Mouse (Mus musculus) adrenal gland, adult 18-20 months (tissue): ENCODE data around the gene Ip6k3. TPM values are rescaled to one million over a fixed set of nuclear protein-coding genes. Genes with fewer than 3 reads are reported as not detected.

Experiments
- DNase-seq, 2 experiments: peaks; one replicate each; pipeline ENCODE4 v3.0.0; 2021 to 2022; ENCODE audit warnings: low spot score in 2 of 2
- long read RNA-seq, 2 experiments: library from polyadenylated mRNA; stranded (forward); transcript quantifications; one replicate each; pipeline ENCODE4 v2.0.0; 2021
- total RNA-seq, 2 experiments: library from RNA; stranded (reverse); gene quantifications; 1 replicate in 1 of 2; 2 replicates in 1 of 2; pipeline ENCODE4 v1.2.3; 2021

Gene Ip6k3
- 1 to 10 TPM in 1 of 2 experiments, under 1 TPM in 1; 0.60 to 2.2 TPM for total RNA-seq
- long read RNA-seq, experiment 1, partial matches to known transcripts, result 1 of 2 reads
- long read RNA-seq, experiment 1, other reads (novel, unspliced or antisense), result 1 of 2 reads
- long read RNA-seq, experiment 2, partial matches to known transcripts, result 1 of 1 reads
- long read RNA-seq, experiment 2, other reads (novel, unspliced or antisense), result 0 of 1 reads

DNA sequence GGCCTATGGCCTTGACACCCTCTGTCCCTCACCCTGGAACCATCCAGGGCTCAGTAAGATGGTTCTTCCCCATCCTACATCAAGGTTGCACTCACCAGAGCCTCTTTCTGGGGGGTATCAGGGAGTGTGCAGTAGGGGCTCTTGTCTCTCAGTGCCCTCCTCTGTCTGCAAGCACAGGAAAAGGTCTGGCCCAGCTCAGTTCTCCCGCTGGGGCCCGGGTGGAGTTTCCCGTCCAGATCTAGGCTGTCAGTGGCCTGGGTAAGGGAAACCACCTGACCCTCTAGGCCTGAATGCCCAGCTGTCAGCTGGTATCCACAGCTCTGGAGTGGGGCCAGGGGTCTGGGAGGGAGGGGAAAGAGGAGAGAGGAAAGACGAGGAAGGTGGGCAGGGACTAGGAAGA, at the start of gene Ip6k3:
TSS of gene Ip6k3 (minus strand) at position 251 of the 400 bp plus-strand sequence.
- no peak for DNase-seq

DNA sequence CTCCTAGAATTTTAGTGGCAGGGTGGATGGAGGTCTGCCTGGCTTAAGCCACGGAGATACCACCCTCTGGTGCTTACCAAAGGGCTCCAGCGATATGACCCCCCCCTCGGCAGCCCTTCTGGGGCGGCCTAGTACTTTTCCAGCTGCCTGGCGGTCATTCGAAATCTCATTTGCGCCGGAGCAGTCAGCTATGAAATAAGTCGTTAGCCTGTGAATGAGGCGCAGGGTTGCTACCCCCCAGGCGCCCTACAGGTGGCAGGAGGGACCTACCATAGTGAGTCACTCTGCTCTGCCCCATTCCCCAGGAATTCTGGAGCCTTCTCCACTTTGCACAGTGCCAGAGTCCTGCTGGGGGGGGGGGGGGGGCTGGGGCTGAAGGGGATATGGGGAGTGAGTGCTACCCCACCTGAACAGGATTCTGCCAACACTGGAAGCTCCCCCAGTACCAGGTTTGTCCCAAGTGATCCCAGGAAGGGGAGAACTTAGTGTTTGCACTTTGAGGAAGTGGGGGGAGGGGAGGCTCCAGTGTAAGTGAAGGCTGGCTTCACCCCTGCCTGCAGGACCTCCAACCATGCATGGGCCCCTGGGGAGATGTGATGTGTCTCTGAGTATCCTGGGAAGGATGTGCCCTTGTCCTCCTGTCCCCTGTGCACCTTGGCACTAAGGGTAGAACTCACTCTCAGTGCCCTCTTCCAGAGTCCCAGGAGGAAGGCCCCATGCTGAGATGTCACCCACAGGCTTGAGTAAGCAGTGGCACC, 45.4 kb upstream of the Ip6k3 start:
- peak; percentile 35 to 53 for DNase-seq

DNA sequence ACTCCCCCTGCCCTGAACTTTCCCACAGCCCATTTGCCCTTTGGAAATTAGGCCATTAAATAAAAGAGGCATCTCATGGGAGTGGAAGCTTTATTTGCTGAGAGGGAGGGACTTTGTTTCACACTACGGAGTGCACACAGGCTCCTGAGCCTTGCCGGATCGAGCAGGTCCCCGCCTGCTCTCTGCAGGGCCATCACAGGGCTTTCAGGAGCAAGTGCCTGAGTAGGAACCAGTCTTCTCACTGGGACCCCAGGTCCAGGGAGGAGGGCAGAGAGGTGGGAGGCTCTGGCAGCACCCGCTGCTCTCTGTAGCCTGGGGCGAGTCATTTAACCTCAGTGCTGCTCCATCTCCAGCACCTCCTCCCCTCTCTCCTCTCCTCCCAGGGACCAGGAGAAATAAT, 44.4 kb upstream of the Ip6k3 start:
- no peak for DNase-seq

DNA sequence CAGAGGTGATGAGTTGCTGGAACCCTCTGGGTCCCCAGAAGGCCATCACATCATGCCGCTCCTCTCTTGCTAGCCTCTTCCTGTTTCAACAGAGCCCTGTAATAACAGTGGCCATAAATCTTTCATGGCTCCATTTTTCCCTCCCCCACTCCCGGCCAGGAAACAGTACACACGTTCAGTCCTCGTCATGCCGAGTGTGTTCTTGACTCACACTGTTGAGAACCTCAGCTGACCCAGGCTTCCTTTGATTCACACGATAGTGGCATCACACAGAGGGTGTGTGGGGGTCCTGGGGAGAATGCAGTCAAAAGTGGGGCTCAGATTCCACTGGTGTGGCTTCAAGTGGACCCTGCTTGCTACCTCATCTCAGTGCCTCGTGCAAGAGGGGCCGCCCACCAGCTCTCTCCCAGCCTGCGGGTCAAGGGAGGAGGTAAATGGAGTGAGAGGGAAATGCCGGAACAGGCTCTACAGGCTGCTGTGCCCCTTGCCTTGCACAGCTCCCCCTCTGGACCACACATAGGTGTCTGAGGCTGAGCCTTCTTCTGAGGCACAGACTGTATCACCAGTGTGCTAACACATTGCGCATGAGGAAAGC, 39.6 kb upstream of the Ip6k3 start:
- no peak for DNase-seq

DNA sequence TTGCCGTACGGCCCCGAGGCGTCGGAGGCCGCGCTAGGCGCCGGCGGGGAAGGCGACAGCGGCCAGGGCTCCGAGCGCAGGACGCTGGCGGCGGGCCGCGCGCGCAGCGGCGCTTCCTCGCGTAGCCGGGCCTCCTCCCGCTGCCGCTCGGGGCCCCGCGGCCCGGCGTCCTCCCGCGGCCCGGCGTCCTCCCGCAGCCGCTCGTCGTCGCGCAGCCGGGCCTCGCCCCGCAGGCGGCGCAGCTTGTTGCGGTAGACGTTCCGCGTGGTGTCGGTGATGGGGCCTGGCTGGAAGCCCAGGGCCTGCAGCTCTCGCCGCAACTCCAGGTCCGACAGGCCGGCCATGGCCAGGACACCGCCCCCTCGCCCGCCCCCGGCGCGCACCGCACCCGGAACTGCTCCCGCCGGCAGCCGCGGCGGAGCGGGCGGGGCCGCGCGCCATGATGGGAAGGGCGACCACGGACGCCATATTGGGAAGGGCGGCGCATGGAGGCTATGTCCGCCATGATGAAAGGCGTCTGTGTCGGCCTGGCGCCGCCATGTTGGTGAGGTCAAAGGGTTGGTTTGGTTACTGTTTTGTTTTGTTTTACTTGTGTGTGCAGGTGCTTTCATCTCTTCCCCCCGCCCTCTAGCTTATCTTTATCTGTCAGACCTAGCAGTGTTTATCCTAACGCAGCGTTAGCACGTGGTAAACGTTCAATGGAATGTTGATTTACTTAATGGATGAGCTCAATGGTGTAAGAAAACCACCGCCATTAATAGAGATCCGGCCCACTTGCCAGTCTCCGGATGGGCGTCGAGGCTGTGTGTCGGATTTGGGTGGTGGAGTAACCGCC, 36.7 kb upstream of the Ip6k3 start, which contains the start of gene Lemd2:
TSS of gene Lemd2 (minus strand) at position 395 of the 835 bp plus-strand sequence.
- DNase-seq, result peak; percentile 95 to 97

DNA sequence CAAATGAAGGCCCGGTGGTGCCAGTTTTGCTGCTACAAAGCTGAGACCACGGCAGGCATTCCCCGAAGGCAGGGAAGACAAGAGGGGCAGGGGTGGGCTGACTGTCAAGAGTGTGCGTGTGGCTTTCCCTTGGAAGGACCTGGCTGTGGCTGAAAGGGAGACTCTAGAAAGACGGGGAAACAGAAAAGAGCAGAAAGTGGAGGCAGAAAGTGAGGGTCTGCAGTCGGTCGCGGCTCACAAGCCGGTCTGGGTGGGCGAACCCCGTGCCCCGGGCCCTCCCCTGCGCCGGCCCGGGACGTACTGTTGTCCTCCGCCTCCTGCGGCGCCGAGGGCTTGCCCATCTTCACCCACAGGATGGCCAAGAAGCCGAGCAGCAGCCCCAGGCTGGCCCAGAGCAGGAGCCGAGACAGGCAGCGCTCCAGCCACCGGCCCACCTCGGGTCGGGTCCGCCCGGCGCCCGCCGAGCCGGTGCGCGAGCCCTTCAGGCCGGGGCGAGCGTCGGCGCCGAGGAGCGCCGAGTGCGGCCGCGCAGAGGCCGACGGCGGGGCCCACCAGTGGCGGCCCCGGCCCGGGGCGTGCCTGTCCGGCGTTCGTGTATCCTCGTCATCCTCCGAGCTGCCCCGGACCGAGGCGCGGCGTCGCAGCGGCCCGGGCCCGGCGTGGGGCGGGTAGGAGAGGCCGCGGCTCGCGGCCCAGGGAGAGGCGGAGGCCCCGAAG, 35.9 kb upstream of the Ip6k3 start:
- peak; percentile 47 to 51 for DNase-seq

DNA sequence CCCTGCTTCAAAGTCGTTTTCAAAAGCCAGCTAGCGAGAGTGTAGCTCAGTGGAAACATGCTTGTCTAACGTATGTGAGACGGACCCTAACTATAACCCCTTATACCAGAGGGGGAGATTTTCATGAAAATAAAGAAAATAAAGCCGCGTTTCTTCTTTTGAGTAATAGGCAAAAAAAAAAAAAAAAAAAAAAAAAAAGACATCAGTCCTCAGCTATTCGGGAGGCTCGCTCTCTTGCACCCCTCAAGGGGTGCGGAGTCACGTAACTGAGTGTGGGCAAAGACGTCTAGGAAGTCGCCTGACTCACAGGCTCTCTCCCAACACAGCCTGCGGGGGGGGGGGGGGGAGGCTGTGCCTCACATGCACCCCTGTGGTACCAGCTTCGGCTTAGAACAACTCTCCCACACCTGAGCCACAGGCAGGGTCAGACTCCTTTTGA, 35.3 kb upstream of the Ip6k3 start:
- no peak for DNase-seq

DNA sequence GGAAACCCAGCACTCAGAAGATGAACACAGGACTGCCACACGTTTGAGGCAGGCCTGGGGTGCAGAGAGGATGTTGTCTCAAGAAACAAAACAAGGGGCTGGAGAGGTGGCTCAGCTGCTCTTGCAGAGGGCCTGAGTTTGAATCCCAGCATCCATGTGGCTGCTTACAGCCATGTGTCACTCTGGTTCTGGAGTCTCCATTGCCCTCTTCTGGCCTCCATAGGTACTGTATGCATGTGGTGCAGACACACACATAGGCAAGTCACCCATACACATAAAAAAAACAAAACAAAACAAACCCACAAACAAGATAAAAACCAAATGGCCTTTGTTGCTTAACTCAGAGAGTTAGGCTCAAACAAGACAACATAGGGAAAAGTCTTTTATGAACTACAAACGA, 34.4 kb upstream of the Ip6k3 start:
- DNase-seq, result no peak

DNA sequence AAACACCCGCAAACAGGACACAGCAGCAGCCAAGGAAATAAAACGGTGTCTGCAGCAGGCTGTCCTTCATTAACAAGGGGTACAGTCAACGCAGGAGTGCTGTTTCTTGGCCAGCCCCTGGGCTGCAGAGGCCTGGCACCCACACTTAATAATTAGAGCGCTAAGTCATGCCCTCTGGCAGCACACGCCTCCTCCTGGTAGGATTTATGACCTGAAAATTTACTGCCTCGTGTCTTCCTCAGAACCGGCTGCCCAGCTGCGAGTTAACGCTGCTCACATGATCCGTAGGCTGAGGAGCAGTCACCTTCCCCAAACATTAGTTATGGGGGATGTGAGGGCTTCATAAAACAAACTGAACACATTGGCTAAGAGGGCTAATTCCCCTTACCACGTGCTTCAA, 33.2 kb upstream of the Ip6k3 start:
- no peak for DNase-seq

DNA sequence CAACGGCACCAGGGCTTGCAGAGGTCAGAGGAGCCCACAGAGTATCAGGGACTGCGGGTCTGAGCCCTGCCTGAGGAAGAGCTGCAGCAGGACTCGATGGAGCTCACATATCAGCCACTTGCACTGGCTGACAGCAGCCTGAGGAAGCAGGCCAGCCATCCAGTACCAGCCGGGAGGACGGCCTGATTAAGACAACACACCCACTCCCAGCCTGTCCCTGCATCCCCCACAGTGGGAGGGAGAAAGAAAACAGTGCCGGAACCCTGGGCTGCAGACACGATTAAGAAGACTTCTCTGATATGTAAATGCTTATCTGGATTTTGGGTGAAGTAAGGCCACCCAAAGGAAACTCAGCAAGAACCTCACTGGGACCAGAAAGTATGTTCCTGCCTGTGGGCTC, 32.3 kb upstream of the Ip6k3 start:
- no peak for DNase-seq

DNA sequence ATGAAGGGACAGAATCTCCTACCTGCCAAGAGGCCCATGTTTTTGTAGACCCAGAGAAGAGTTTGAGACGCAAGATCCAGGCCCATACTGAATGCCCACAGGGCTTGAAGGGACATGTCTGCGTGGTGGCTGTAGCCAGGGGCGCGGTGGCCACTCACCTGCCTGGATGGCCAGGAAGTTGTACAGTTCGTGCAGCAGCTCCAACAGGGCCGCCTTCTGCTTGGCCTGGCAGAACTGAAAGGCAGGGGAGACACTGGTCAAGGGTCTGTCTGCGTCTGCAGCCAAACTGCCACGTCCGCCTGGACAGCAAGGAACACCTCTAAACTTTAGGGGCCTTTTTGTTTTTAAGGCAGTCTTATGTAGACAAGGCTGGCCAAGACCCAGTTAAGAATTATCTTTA, 31.6 kb upstream of the Ip6k3 start:
- DNase-seq, result no peak

DNA sequence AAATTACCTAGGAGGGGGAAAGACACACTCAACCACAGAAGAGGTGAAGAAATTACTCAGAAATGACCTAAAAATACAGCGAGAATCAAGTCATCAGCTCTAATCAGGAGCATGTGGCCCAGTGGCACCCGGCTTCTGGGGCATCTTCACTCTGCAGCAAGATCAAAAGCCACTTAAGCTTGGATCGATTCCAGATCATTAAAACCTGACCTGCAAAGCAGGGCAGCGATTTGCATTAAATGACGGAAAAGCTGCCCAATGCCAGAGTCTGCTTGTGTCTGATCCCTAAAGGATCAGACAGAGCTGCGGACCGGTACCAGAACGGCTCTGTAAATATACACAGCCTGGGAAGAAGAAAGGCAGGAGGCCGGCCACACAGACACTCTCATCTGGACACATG, 28.6 kb upstream of the Ip6k3 start:
- no peak for DNase-seq

DNA sequence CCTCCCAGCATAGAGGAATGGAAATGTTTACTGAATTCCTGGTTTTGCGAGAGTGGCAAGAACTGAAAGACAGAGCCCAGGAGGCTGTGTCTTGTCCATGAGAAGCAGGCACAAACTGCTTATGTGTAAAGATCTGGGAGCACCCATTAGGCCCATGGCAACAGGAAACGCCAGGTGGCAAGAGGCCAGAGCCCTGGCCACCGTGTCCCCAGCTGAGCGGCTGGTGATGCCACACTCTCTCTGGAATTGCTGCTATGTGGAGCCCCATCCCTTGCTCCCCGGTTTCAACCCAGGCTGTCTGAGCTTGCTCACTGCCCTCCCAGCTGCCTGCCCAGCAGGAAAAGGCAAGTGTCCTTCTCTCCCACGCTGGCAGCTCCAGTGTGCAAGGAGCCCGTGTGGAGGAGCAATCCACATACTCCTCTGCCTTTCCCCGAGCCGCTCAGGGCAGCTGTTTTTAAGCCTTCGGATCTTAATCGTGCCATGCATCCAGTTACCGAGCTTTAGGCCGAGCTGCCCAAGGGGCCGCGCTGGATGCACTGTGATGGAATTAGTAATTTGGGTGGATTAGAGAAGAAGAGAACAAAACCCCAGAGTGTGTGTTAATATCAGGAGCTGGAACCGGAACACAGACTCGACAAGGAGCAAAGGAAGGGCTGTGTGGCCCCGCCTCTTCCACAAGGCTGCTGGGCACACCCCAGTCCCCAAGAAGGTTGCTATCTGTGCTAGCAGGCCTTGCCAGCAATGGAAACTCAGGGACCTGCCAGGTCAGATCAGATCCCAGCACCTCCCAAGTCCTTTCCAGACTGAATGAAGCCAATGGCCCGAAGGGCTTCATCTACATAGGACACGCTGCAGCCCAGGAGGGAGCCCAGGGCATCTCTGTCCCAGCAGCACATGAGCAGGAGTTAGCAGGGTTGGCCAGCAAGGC, 26.9 kb upstream of the Ip6k3 start:
- no peak for DNase-seq

DNA sequence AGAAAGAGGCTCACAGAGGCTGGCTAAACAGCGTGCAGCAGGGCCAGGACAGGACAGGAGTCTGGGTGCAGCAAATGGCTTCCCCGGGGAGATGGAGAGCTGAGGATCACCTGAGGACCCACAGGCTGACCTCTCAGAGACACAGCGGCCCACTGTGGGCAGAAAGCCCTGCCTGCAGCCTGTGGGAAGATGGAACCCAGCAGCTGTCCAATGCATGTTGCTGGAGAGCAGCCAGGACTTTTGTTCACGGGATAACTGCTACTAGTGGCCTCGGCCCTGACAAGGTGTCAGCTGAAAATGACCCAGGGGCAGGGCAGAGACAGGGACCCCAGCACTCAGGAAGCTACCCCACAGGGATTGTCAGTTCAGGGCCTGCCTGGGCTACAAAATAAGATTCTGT, 24.2 kb upstream of the Ip6k3 start:
- DNase-seq, result no peak

DNA sequence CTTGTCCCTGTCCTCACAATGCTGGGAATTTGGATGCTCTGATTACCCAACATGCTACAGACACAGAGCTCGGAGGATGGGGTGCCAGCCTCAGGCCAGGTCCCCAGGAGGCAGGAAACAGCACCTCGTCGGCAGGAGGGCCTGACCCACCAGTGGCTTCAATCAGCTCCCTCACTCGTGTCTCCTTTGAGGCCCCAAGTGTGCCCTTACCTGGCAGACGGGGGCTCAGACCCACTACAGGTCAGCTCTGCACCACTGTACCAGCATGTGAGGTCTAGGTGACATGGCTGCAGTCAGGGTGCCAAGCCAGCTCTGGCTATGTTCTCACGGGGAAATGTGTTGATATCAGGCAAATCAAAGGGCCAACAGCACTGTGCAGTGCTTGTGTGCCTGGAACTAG, 23.6 kb upstream of the Ip6k3 start:
- no peak for DNase-seq

DNA sequence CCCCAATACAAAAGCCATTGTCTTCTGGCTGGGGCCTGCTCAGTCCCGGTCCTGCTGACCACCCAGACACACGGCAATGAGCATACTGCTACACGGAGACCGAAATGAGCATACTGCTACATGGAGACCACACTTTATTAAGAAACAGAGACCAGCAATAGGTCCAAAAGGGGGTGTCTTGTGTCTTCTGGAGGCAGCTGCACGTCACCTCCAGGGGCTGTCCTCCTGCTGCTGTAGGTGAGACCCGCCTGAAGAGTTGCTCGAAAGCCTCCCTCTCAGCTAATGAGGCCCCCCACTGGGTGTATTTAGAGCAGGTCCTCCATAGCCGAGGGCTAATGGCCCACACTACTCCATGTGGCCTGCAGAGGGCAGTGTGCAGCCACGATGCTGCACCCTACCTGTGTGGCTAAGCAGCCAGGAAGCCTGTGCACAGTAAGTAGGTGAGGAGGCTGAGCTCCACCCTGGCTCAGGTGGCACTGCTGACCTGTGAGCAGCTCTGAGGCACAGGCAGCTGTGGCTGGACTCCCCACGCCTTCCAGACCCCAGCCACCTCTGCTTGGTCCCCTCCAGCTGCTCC, 22.1 kb upstream of the Ip6k3 start:
- peak; percentile 41 to 60 for DNase-seq

DNA sequence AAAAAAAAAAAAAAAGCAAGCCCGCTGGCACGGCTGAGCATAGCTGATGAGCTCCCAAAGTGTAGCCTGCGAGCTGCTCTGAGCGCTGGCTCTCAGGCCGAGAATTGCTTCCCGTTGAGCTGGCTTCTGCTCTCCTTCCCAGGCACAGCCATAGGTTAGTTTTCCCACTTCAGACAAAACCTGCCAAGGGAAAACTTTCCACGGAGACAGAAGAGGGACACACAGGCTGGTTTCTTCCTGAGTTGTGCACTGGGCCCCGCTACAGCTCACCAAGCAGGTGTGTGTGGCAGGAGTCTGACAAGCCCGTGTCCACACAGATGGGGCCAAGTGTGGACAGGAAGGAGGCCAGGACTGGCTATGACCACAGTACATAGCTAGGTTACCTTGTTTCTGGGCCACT, 21.3 kb upstream of the Ip6k3 start:
- DNase-seq, result no peak

DNA sequence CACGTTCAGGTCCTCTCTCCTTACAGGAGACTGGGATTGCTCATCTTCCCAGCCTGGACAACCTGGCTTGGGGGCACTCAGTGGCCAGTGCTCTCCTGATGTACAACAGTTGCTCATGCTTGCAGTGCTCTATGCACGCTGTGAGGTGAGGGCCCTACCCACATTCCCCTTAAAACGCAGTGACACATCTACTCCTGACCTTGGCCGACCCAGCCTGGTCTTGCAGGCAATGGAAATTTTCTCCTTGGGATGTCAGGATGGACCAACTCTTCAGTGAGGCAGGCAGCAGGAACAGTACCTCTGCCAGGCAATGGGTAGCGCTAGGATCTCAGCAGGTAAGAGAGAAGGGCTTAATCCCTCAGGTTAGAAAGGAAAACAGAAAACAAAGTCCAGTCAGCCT, 19.5 kb upstream of the Ip6k3 start:
- no peak for DNase-seq

DNA sequence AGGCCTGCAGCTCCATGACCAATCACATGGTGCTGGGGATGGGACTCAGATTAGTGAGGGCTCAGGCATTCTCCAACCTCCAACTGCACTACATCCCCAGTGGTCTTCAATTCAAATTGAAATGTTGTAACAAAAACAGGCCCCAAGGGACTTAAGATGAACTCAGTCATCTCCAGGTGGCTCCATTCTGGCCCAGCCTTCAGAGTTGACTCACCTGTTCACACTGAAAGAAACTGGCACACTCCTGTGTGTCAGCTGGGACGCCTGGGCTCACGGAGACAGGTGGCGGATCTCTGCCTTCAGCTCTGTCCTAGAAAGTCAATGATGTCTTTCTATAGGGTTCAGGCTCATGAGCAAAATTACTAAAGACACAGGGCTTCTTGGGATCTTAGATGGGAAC, 18.5 kb upstream of the Ip6k3 start:
- DNase-seq, result no peak
